Mouse (Mus musculus): Measurements from ENCODE around the gene Eid2. TPM values are rescaled to one million over a fixed set of nuclear protein-coding genes. Genes with fewer than 3 reads are reported as not detected.

The Eid2 gene
- polyA plus RNA-seq, 1 experiment = 2.4 TPM

- Histone ChIP-seq H3K4me3 (ENCODE audit: extremely low read depth, insufficient read depth, insufficient read length) (no peak overlapping the region), H3K4me1 (ENCODE audit: control insufficient read depth, insufficient read depth, insufficient read length) (no peaks in the 10 kb centered on the region), H3K36me3 (ENCODE audit: control insufficient read depth, insufficient read depth, low read length) (no peaks in the 10 kb centered on the region), H3K27ac (ENCODE audit: insufficient read depth, low read length) (no peak overlapping the region), H3K27me3 (ENCODE audit: control insufficient read depth, insufficient read depth, low read length) (no peaks in the 10 kb centered on the region)
- 50% methylated on average over 6 of the region's 6 CpGs for WGBS
- TF ChIP-seq CTCF (IDR thresholded peaks at IDR 0.05; ENCODE audit: extremely low read depth, insufficient read depth, insufficient read length, insufficient replicate concordance) (no peak), POLR2A (IDR thresholded peaks at IDR 0.05; ENCODE audit: low read depth, low read length) (no peak)
- no peak for DNase-seq (ENCODE audit: low read depth in 1 of 2, low spot score in 2 of 2)
Observed at GRCm38 (mm10) chr7:28254591-28254990, 13.1 kb upstream of the Eid2 start.

GRCm38 (mm10) chr7:28255476-28255875, 12.2 kb upstream of the Eid2 start:
- TF ChIP-seq POLR2A (IDR thresholded peaks at IDR 0.05; ENCODE audit: low read depth, low read length) (no peak), CTCF (IDR thresholded peaks at IDR 0.05; ENCODE audit: extremely low read depth, insufficient read depth, insufficient read length, insufficient replicate concordance) (no peak)
- H3K36me3 ChIP-seq (ENCODE audit: control insufficient read depth, insufficient read depth, low read length) = no peaks in the 10 kb centered on the region
- no peak overlapping the region for H3K4me3 ChIP-seq (ENCODE audit: extremely low read depth, insufficient read depth, insufficient read length)
- H3K27me3 ChIP-seq (ENCODE audit: control insufficient read depth, insufficient read depth, low read length) = no peaks in the 10 kb centered on the region
- no peaks in the 10 kb centered on the region for H3K4me1 ChIP-seq (ENCODE audit: control insufficient read depth, insufficient read depth, insufficient read length)
- no peak for DNase-seq (ENCODE audit: low read depth in 1 of 2, low spot score in 2 of 2)
- no peak overlapping the region for H3K27ac ChIP-seq (ENCODE audit: insufficient read depth, low read length)
- WGBS = 86% methylated on average over 6 of the region's 6 CpGs

DNA sequence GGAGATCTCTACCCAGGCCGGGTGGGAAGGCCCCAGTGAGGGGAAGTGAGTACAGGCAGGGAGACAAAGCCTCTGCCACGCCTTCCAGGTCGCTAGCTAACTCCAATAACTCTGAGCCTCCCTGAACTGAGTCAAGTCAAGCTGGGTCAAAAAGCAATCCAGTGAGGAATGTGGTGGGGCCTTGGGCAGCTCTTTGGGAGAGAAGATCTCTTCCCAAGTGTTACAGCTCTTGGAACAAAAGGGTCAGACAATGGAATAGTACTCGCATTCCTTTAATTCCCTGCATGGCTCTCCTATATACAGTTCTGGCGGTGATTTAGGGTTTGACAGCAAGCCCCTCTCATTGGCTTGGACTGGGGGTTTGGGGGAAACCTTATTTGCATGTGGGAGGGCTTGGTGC, 4.8 kb upstream of the Eid2 start:
- Histone ChIP-seq H3K36me3 (ENCODE audit: control insufficient read depth, insufficient read depth, low read length) (no peaks in the 10 kb centered on the region), H3K27me3 (ENCODE audit: control insufficient read depth, insufficient read depth, low read length) (peaks cover 2% of the 10 kb centered on the region), H3K4me1 (ENCODE audit: control insufficient read depth, insufficient read depth, insufficient read length) (peaks cover 2% of the 10 kb centered on the region; the same call in 1 of the 2 replicates), H3K4me3 (ENCODE audit: extremely low read depth, insufficient read depth, insufficient read length) (no peak overlapping the region), H3K27ac (ENCODE audit: insufficient read depth, low read length) (no peak overlapping the region)
- TF ChIP-seq POLR2A (IDR thresholded peaks at IDR 0.05; ENCODE audit: low read depth, low read length) = no peak
- no peak for DNase-seq (ENCODE audit: low read depth in 1 of 2, low spot score in 2 of 2)
- 52% methylated on average over 5 of the region's 5 CpGs for WGBS

GRCm38 (mm10) chr7:28263786-28264185, 3.9 kb upstream of the Eid2 start:
- DNase-seq (ENCODE audit: low read depth in 1 of 2, low spot score in 2 of 2) = peak in 1 of 2 experiments; percentile 48
- peaks cover 7% of the 10 kb centered on the region; the same call in 1 of the 2 replicates for H3K4me1 ChIP-seq (ENCODE audit: control insufficient read depth, insufficient read depth, insufficient read length)
- peaks cover 7% of the 10 kb centered on the region for H3K27me3 ChIP-seq (ENCODE audit: control insufficient read depth, insufficient read depth, low read length)
- H3K4me3 ChIP-seq (ENCODE audit: extremely low read depth, insufficient read depth, insufficient read length) = no peak overlapping the region
- WGBS = 8% methylated on average over 12 of the region's 15 CpGs
- no peaks in the 10 kb centered on the region for H3K36me3 ChIP-seq (ENCODE audit: control insufficient read depth, insufficient read depth, low read length)
- H3K27ac ChIP-seq (ENCODE audit: insufficient read depth, low read length) = no peak overlapping the region
- TF ChIP-seq CTCF (IDR thresholded peaks at IDR 0.05; ENCODE audit: extremely low read depth, insufficient read depth, insufficient read length, insufficient replicate concordance) = no peak
- no peak for TF ChIP-seq POLR2A (IDR thresholded peaks at IDR 0.05; ENCODE audit: low read depth, low read length)

DNA sequence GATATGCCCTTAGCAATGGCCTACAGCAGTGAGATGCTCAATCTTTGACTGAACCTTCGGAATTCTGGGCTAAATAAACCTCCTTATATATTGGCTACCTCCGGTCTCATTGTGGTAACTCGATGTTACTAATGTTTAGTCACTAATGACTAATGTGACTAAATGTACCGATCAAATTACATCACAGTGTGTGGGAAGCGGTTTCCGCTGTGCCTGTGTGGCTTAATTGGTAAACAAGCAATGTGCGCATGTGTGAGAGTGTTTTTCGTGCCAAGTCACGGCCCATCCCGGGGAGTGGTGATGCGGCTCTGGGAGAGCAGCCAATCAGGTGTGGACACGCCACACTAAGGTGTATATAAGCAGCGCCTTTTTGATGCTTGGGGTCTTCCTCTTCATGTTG, 2.3 kb upstream of the Eid2 start:
- TF ChIP-seq CTCF (IDR thresholded peaks at IDR 0.05; ENCODE audit: extremely low read depth, insufficient read depth, insufficient read length, insufficient replicate concordance) (no peak), POLR2A (IDR thresholded peaks at IDR 0.05; ENCODE audit: low read depth, low read length) (no peak)
- peaks cover 7% of the 10 kb centered on the region; the same call in 1 of the 2 replicates for H3K4me1 ChIP-seq (ENCODE audit: control insufficient read depth, insufficient read depth, insufficient read length)
- 89% methylated on average over 13 of the region's 13 CpGs for WGBS
- no peak overlapping the region for H3K27ac ChIP-seq (ENCODE audit: insufficient read depth, low read length)
- no peak for DNase-seq (ENCODE audit: low read depth in 1 of 2, low spot score in 2 of 2)
- H3K36me3 ChIP-seq (ENCODE audit: control insufficient read depth, insufficient read depth, low read length) = no peaks in the 10 kb centered on the region
- H3K4me3 ChIP-seq (ENCODE audit: extremely low read depth, insufficient read depth, insufficient read length) = no peak overlapping the region
- H3K27me3 ChIP-seq (ENCODE audit: control insufficient read depth, insufficient read depth, low read length) = peaks cover 7% of the 10 kb centered on the region

DNA sequence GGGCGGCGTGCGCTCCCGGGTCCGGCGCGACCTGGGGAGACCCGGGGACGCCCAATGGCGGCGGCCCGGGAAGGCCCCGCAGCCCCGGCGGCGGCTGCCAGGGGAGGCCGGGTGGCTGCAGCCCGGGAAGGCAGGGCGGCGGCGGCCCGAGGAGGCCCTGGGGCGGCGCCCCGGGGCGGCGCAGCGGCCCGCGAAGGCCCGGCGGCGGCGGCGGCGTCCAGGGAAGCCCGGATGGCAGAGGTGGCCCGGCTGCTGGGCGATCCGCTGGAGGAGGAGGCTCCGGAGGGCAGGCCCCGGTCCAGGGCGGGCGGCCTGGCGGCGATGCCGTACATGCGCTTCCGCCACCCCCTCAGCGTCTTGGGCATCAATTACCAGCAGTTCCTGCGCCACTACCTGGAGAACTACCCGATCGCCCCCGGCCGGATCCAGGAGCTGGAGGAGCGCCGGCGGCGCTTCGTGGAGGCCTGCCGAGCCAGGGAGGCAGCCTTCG, 406 bp downstream of the Eid2 start:
- WGBS = 2% methylated on average over 49 of the region's 62 CpGs
- Histone ChIP-seq H3K4me3 (ENCODE audit: extremely low read depth, insufficient read depth, insufficient read length) (peak overlapping the region; percentile 65; the same call in 1 of the 2 replicates), H3K4me1 (ENCODE audit: control insufficient read depth, insufficient read depth, insufficient read length) (peaks cover 7% of the 10 kb centered on the region; the same call in 1 of the 2 replicates), H3K27me3 (ENCODE audit: control insufficient read depth, insufficient read depth, low read length) (peaks cover 7% of the 10 kb centered on the region), H3K36me3 (ENCODE audit: control insufficient read depth, insufficient read depth, low read length) (no peaks in the 10 kb centered on the region), H3K27ac (ENCODE audit: insufficient read depth, low read length) (no peak overlapping the region)
- peak in 1 of 2 experiments; percentile 16 for DNase-seq (ENCODE audit: low read depth in 1 of 2, low spot score in 2 of 2)
- TF ChIP-seq POLR2A (IDR thresholded peaks at IDR 0.05; ENCODE audit: low read depth, low read length) = no peak
- TF ChIP-seq CTCF (IDR thresholded peaks at IDR 0.05; ENCODE audit: extremely low read depth, insufficient read depth, insufficient read length, insufficient replicate concordance) = no peak

DNA sequence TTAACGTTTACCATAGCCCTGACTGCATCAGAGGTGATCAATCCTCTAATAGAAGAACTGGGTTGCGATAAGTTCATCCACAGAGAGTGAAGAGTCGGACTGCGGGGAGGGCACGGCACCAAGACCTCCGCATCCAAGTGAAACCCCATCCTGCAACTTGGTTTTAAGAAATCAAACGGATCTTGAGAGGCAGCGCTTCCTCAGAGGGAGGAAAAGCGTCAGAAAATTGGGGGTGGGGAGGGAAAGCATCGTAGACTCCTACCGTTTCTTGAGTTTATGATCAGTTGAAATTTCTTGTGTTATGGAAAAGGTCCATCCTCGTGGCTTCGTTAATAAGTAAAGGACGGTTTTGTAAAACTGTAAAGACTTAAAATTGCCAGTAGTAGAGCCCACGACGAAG, 895 bp downstream of the Eid2 start:
- peak overlapping the region; percentile 65; the same call in 1 of the 2 replicates for H3K4me3 ChIP-seq (ENCODE audit: extremely low read depth, insufficient read depth, insufficient read length)
- no peaks in the 10 kb centered on the region for H3K36me3 ChIP-seq (ENCODE audit: control insufficient read depth, insufficient read depth, low read length)
- peaks cover 7% of the 10 kb centered on the region for H3K27me3 ChIP-seq (ENCODE audit: control insufficient read depth, insufficient read depth, low read length)
- no peak overlapping the region for H3K27ac ChIP-seq (ENCODE audit: insufficient read depth, low read length)
- peaks cover 7% of the 10 kb centered on the region; the same call in 1 of the 2 replicates for H3K4me1 ChIP-seq (ENCODE audit: control insufficient read depth, insufficient read depth, insufficient read length)
- WGBS = 42% methylated on average over 16 of the region's 16 CpGs
- TF ChIP-seq POLR2A (IDR thresholded peaks at IDR 0.05; ENCODE audit: low read depth, low read length) (no peak), CTCF (IDR thresholded peaks at IDR 0.05; ENCODE audit: extremely low read depth, insufficient read depth, insufficient read length, insufficient replicate concordance) (no peak)
- DNase-seq (ENCODE audit: low read depth in 1 of 2, low spot score in 2 of 2) = no peak
